Mouse (Mus musculus) cortical plate, adult 2 months (tissue): Measurements from ENCODE around the gene Cse1l.

Experiments
- CTCF ChIP-seq: fragments of 200-500 bp; IDR thresholded peaks from 2 replicates; pipeline ENCODE4 v1.5.1; 2011; ENCODE audit warnings: mild to moderate bottlenecking, control low read depth, low read length; ENCODE audit not compliant: insufficient read depth; ENCODE audit errors: extremely low read depth
- POLR2A ChIP-seq: fragments of 200-500 bp; IDR thresholded peaks from 2 replicates; pipeline ENCODE4 v1.6.1; 2011; ENCODE audit warnings: mild to moderate bottlenecking, low read length, control low read depth; ENCODE audit not compliant: insufficient read depth; ENCODE audit errors: extremely low read depth

DNA sequence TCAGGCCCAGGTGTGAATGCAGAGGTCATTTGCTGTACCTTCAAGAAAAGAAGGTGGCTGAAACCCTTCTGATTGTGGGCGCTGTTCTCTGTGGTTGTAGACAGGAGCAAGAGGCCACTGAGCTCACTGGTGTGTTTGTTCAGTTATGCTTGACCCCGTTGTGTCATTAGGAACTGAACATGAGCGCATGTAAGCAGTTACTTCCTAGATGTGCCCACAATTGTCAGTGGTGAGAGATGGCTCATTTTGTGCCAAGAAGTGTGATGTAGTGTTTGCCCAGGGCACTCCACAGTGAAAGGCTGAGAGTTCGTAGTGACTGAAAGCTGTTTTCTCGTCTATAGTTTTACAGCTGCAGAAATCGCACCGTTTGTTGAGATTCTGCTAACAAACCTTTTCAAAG is 29.7 kb downstream of the Cse1l start:
- no peak for TF ChIP-seq POLR2A
- TF ChIP-seq CTCF, result no peak
